Mouse (Mus musculus): ENCODE data around the gene Slc25a12. TPM values are rescaled to one million over a fixed set of nuclear protein-coding genes. Genes with fewer than 3 reads are reported as not detected.

The Slc25a12 gene
- total and polyA plus RNA-seq, 2 experiments, result 13.6 to 13.7 TPM

- H3K4me1 ChIP-seq (ENCODE audit: control insufficient read depth, insufficient read depth, low read length), result no peaks in the 10 kb centered on the region
- no peak overlapping the region for H3K9ac ChIP-seq (ENCODE audit: low read depth, low read length)
- H3K4me3 ChIP-seq (ENCODE audit: insufficient read depth, low read depth, low read length), result no peak overlapping the region
- H3K27me3 ChIP-seq (ENCODE audit: control insufficient read depth, insufficient read depth, low read length), result no peaks in the 10 kb centered on the region
- no peaks in the 10 kb centered on the region for H3K79me2 ChIP-seq (ENCODE audit: control insufficient read depth, insufficient read depth, low read length)
- no peak for DNase-seq (ENCODE audit: extremely low read depth, low read depth, low spot score)
- 100% methylated on average over 1 of the region's 1 CpGs for WGBS
- peaks cover 29% of the 10 kb centered on the region for H3K36me3 ChIP-seq (ENCODE audit: control insufficient read depth, insufficient read depth, low read length)
- no peak overlapping the region for H3K27ac ChIP-seq (replicated peaks; ENCODE audit: insufficient read depth, low read depth, low read length)
- TF ChIP-seq POLR2A (IDR thresholded peaks at IDR 0.05; ENCODE audit: extremely low read depth, insufficient read depth, low read length) (no peak), CTCF (IDR thresholded peaks at IDR 0.05; ENCODE audit: low read depth, low read length) (no peak)
Measured at GRCm38 (mm10) chr2:71298729-71299128, 68.8 kb downstream of the Slc25a12 start.

DNA sequence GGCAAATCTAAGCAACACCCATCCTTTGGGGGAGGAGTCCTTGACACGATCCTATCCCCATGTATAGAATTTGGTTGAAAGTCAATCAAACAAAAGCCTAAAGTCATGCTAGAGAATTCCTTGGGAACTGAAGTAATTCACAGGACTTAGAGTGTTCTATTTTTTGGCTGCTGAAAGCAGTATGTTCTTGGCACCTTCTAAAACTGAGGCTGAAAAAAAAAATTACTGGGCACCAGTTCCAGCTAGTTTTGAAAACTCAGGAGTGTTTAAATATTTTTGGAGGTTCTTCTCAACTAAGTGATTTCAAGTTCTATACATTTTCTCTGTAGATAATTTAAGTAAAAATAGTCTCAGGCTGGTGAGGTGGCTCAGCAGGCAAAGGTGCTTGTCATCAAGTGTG, 70.0 kb downstream of the Slc25a12 start:
- 95% methylated on average over 1 of the region's 1 CpGs for WGBS
- Histone ChIP-seq H3K4me3 (ENCODE audit: insufficient read depth, low read depth, low read length) (no peak overlapping the region), H3K27ac (replicated peaks; ENCODE audit: insufficient read depth, low read depth, low read length) (no peak overlapping the region), H3K27me3 (ENCODE audit: control insufficient read depth, insufficient read depth, low read length) (no peaks in the 10 kb centered on the region), H3K36me3 (ENCODE audit: control insufficient read depth, insufficient read depth, low read length) (peaks cover 32% of the 10 kb centered on the region), H3K4me1 (ENCODE audit: control insufficient read depth, insufficient read depth, low read length) (no peaks in the 10 kb centered on the region), H3K79me2 (ENCODE audit: control insufficient read depth, insufficient read depth, low read length) (no peaks in the 10 kb centered on the region), H3K9ac (ENCODE audit: low read depth, low read length) (no peak overlapping the region)
- no peak for DNase-seq (ENCODE audit: extremely low read depth, low read depth, low spot score)
- TF ChIP-seq POLR2A (IDR thresholded peaks at IDR 0.05; ENCODE audit: extremely low read depth, insufficient read depth, low read length), result no peak
- no peak for TF ChIP-seq CTCF (IDR thresholded peaks at IDR 0.05; ENCODE audit: low read depth, low read length)

DNA sequence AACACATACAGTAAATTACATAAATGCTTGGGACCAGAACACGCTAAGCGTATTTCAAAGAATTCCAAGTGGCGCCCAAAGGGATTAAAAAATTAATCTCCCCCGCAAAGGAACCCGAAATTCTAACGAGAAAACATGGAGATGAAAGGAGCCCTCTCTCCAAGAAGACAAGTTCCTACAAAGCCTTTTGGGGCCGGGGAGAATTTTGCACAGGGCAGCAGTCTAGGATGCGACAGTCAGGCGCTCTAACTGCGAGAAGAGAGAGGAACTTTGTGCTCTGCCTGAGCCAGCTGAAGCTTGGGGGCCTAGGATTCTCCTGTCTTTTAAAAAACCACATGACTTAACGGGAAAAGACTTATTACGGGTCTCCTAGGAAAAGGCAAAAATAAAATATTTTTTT, 71.7 kb downstream of the Slc25a12 start:
- Histone ChIP-seq H3K27me3 (ENCODE audit: control insufficient read depth, insufficient read depth, low read length) (no peaks in the 10 kb centered on the region), H3K9ac (ENCODE audit: low read depth, low read length) (no peak overlapping the region), H3K27ac (replicated peaks; ENCODE audit: insufficient read depth, low read depth, low read length) (no peak overlapping the region), H3K36me3 (ENCODE audit: control insufficient read depth, insufficient read depth, low read length) (peaks cover 34% of the 10 kb centered on the region), H3K4me3 (ENCODE audit: insufficient read depth, low read depth, low read length) (no peak overlapping the region), H3K79me2 (ENCODE audit: control insufficient read depth, insufficient read depth, low read length) (no peaks in the 10 kb centered on the region), H3K4me1 (ENCODE audit: control insufficient read depth, insufficient read depth, low read length) (no peaks in the 10 kb centered on the region)
- DNase-seq (ENCODE audit: extremely low read depth, low read depth, low spot score), result no peak
- no peak for TF ChIP-seq POLR2A (IDR thresholded peaks at IDR 0.05; ENCODE audit: extremely low read depth, insufficient read depth, low read length)
- no peak for TF ChIP-seq CTCF (IDR thresholded peaks at IDR 0.05; ENCODE audit: low read depth, low read length)
- WGBS, result 90% methylated on average over 12 of the region's 12 CpGs

GRCm38 (mm10) chr2:71294489-71294888, 73.1 kb downstream of the Slc25a12 start:
- no peaks in the 10 kb centered on the region for H3K4me1 ChIP-seq (ENCODE audit: control insufficient read depth, insufficient read depth, low read length)
- no peak overlapping the region for H3K27ac ChIP-seq (replicated peaks; ENCODE audit: insufficient read depth, low read depth, low read length)
- no peaks in the 10 kb centered on the region for H3K79me2 ChIP-seq (ENCODE audit: control insufficient read depth, insufficient read depth, low read length)
- WGBS, result 69% methylated on average over 7 of the region's 7 CpGs
- no peak overlapping the region for H3K4me3 ChIP-seq (ENCODE audit: insufficient read depth, low read depth, low read length)
- peaks cover 34% of the 10 kb centered on the region for H3K36me3 ChIP-seq (ENCODE audit: control insufficient read depth, insufficient read depth, low read length)
- TF ChIP-seq CTCF (IDR thresholded peaks at IDR 0.05; ENCODE audit: low read depth, low read length), result no peak
- no peak for TF ChIP-seq POLR2A (IDR thresholded peaks at IDR 0.05; ENCODE audit: extremely low read depth, insufficient read depth, low read length)
- no peak for DNase-seq (ENCODE audit: extremely low read depth, low read depth, low spot score)
- no peaks in the 10 kb centered on the region for H3K27me3 ChIP-seq (ENCODE audit: control insufficient read depth, insufficient read depth, low read length)
- H3K9ac ChIP-seq (ENCODE audit: low read depth, low read length), result no peak overlapping the region

- DNase-seq (ENCODE audit: extremely low read depth, low read depth, low spot score), result no peak
- peaks cover 34% of the 10 kb centered on the region for H3K36me3 ChIP-seq (ENCODE audit: control insufficient read depth, insufficient read depth, low read length)
- no peak overlapping the region for H3K9ac ChIP-seq (ENCODE audit: low read depth, low read length)
- H3K79me2 ChIP-seq (ENCODE audit: control insufficient read depth, insufficient read depth, low read length), result no peaks in the 10 kb centered on the region
- H3K27me3 ChIP-seq (ENCODE audit: control insufficient read depth, insufficient read depth, low read length), result no peaks in the 10 kb centered on the region
- H3K4me1 ChIP-seq (ENCODE audit: control insufficient read depth, insufficient read depth, low read length), result no peaks in the 10 kb centered on the region
- no peak overlapping the region for H3K4me3 ChIP-seq (ENCODE audit: insufficient read depth, low read depth, low read length)
- H3K27ac ChIP-seq (replicated peaks; ENCODE audit: insufficient read depth, low read depth, low read length), result no peak overlapping the region
- 86% methylated on average over 3 of the region's 3 CpGs for WGBS
- no peak for TF ChIP-seq POLR2A (IDR thresholded peaks at IDR 0.05; ENCODE audit: extremely low read depth, insufficient read depth, low read length)
- no peak for TF ChIP-seq CTCF (IDR thresholded peaks at IDR 0.05; ENCODE audit: low read depth, low read length)
Measured at GRCm38 (mm10) chr2:71293983-71294382, 73.6 kb downstream of the Slc25a12 start.

DNA sequence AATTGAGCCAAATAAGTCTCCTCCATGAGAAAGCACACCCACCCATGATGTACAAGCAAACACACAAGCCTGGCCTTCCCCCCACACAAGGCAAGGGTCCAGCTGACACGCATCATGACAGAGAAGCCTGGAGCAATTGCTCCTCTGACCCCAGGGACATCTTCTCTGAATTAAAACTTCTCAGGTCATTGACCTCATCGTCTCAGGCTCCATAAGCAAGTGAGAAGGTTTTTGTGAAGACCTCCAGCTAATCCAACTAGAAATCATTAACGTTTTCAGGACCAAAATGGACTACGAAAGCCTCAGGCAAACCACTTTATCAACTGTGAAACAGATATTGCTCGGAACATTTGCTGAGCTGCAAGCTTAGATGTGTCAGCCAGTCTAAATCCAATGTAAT, 76.0 kb downstream of the Slc25a12 start:
- H3K9ac ChIP-seq (ENCODE audit: low read depth, low read length), result no peak overlapping the region
- 85% methylated on average over 5 of the region's 5 CpGs for WGBS
- no peaks in the 10 kb centered on the region for H3K79me2 ChIP-seq (ENCODE audit: control insufficient read depth, insufficient read depth, low read length)
- H3K4me1 ChIP-seq (ENCODE audit: control insufficient read depth, insufficient read depth, low read length), result no peaks in the 10 kb centered on the region
- H3K36me3 ChIP-seq (ENCODE audit: control insufficient read depth, insufficient read depth, low read length), result peaks cover 21% of the 10 kb centered on the region; the same call in 1 of the 2 replicates
- no peak for DNase-seq (ENCODE audit: extremely low read depth, low read depth, low spot score)
- H3K27ac ChIP-seq (replicated peaks; ENCODE audit: insufficient read depth, low read depth, low read length), result no peak overlapping the region
- no peaks in the 10 kb centered on the region for H3K27me3 ChIP-seq (ENCODE audit: control insufficient read depth, insufficient read depth, low read length)
- H3K4me3 ChIP-seq (ENCODE audit: insufficient read depth, low read depth, low read length), result no peak overlapping the region
- TF ChIP-seq CTCF (IDR thresholded peaks at IDR 0.05; ENCODE audit: low read depth, low read length), result no peak
- no peak for TF ChIP-seq POLR2A (IDR thresholded peaks at IDR 0.05; ENCODE audit: extremely low read depth, insufficient read depth, low read length)
